Mouse (Mus musculus) cerebellum, postnatal 25 days (tissue): Measurements from ENCODE around the gene Gprc5b.

Experiments used
- DNase-seq, 2 experiments: peaks; one replicate each; pipeline ENCODE4 v3.0.0; 2021; ENCODE audit warnings: mixed read lengths in 2 of 2

Gene Gprc5b

GRCm38 (mm10) chr7:118948677-118949282 lies 46.2 kb downstream of the Gprc5b start:
- DNase-seq = no peak

- DNase-seq = no peak
These were observed 47.8 kb downstream of the Gprc5b start for GRCm38 (mm10) chr7:118947241-118947640.

GRCm38 (mm10) chr7:118944884-118945283 lies 50.1 kb downstream of the Gprc5b start:
- DNase-seq = no peak

GRCm38 (mm10) chr7:118943170-118943569 lies 51.8 kb downstream of the Gprc5b start:
- no peak for DNase-seq

- DNase-seq = no peak
These were observed 52.7 kb downstream of the Gprc5b start for GRCm38 (mm10) chr7:118942297-118942696.

- no peak for DNase-seq
These were observed 57.3 kb downstream of the Gprc5b start for GRCm38 (mm10) chr7:118937469-118938387.

GRCm38 (mm10) chr7:118936844-118937243 lies 58.2 kb downstream of the Gprc5b start:
- no peak for DNase-seq

- DNase-seq = no peak
These were observed 59.7 kb downstream of the Gprc5b start for GRCm38 (mm10) chr7:118935306-118935705.

GRCm38 (mm10) chr7:118931502-118932395 lies 63.3 kb downstream of the Gprc5b start:
- no peak for DNase-seq

- DNase-seq = peak; percentile 29 to 48
These were observed 65.3 kb downstream of the Gprc5b start for GRCm38 (mm10) chr7:118929601-118930311.

- no peak for DNase-seq
These were observed 66.1 kb downstream of the Gprc5b start for GRCm38 (mm10) chr7:118928916-118929315.

GRCm38 (mm10) chr7:118928316-118928715 lies 66.7 kb downstream of the Gprc5b start:
- DNase-seq = peak in 1 of 2 experiments; percentile 36

GRCm38 (mm10) chr7:118927279-118927678 lies 67.7 kb downstream of the Gprc5b start:
- no peak for DNase-seq

GRCm38 (mm10) chr7:118926516-118927260 lies 68.3 kb downstream of the Gprc5b start:
- no peak for DNase-seq

- DNase-seq = no peak
These were observed 69.5 kb downstream of the Gprc5b start for GRCm38 (mm10) chr7:118925547-118925946.

GRCm38 (mm10) chr7:118922441-118923202 lies 72.4 kb downstream of the Gprc5b start:
- no peak for DNase-seq
